Mouse (Mus musculus): ENCODE results near the gene Lrrc32. TPM values are rescaled to one million over a fixed set of nuclear protein-coding genes. Genes with fewer than 3 reads are reported as not detected.

Gene Lrrc32
- polyA plus RNA-seq, 1 experiment: 2.5 TPM

DNA sequence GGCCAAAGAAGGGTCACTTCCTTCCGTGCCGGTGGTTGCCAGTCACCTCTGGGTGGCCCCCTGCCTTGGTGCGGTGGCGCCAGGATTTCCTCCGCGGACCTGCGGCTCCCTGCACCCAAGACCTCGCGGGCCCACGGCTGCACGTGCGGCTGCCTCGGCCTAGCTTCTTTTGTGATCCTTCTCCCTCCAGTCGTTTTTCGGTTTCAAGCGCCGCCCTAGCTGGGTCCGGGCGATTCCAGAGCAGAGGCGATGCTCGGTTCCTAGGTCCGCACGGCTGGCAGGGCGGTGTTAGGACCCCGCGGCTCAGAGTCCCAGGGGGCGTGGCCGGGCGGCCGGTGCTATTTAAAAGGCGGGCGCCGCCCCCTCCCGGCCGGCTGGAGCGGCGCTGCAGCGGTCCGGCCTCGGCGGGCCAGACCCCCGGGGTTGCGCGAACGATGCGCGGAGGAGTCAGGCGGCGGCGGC, 571 bp downstream of the Lrrc32 start:
- no peak overlapping the region for H3K27ac ChIP-seq (ENCODE audit: insufficient read depth, low read length)

GRCm38 (mm10) chr7:98490328-98490727, 1.2 kb downstream of the Lrrc32 start:
- H3K4me1 ChIP-seq (ENCODE audit: control insufficient read depth, insufficient read depth, low read length): peaks cover 5% of the 10 kb centered on the region; the same call in 1 of the 2 replicates
- H3K4me3 ChIP-seq (replicated peaks; ENCODE audit: insufficient read depth, low read depth, low read length): no peak overlapping the region
- TF ChIP-seq POLR2A (IDR thresholded peaks at IDR 0.05; ENCODE audit: borderline replicate concordance, insufficient read depth, low read length) (no peak), CTCF (IDR thresholded peaks at IDR 0.05; ENCODE audit: borderline replicate concordance, insufficient read depth, low read depth, low read length) (no peak)
- DNase-seq: no peak
- no peaks in the 10 kb centered on the region; the same call in 1 of the 2 replicates for H3K27me3 ChIP-seq (ENCODE audit: control insufficient read depth, insufficient read depth, low read length)
- no peak overlapping the region for H3K27ac ChIP-seq (ENCODE audit: insufficient read depth, low read length)
- WGBS: 63% methylated on average over 4 of the region's 4 CpGs

More for the DNA sequence above, 571 bp downstream of the Lrrc32 start:
- Histone ChIP-seq H3K27me3 (ENCODE audit: control insufficient read depth, insufficient read depth, low read length) (no peaks in the 10 kb centered on the region; the same call in 1 of the 2 replicates), H3K4me3 (replicated peaks; ENCODE audit: insufficient read depth, low read depth, low read length) (peak overlapping the region; percentile 49), H3K4me1 (ENCODE audit: control insufficient read depth, insufficient read depth, low read length) (peaks cover 5% of the 10 kb centered on the region; the same call in 1 of the 2 replicates)
- TF ChIP-seq POLR2A (IDR thresholded peaks at IDR 0.05; ENCODE audit: borderline replicate concordance, insufficient read depth, low read length) (no peak), CTCF (IDR thresholded peaks at IDR 0.05; ENCODE audit: borderline replicate concordance, insufficient read depth, low read depth, low read length) (no peak)
- DNase-seq: peak; percentile 52 to 56
- WGBS: under 1% methylated on average over 50 of the region's 50 CpGs

DNA sequence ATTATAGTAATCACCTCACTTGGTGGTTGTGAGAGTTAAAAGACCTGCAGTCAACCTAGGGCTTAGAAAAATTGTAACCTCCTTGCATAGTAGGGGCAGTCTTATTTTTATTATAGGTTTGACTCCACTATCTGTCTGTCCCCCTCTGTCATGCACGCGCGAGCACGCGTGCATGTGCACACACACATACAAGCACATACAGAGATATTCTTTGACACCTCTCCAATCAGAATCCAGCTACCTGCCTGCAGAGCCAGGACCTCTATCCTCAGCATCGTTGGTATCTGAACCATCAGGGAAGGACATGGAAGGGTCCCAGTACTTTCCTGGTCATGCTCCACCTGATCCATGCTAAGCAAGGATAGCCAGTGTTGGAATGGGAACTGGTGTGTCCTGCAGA, 1.8 kb downstream of the Lrrc32 start:
- H3K4me1 ChIP-seq (ENCODE audit: control insufficient read depth, insufficient read depth, low read length): peaks cover 1% of the 10 kb centered on the region; the same call in 1 of the 2 replicates
- no peak overlapping the region for H3K27ac ChIP-seq (ENCODE audit: insufficient read depth, low read length)
- DNase-seq: no peak
- WGBS: 93% methylated on average over 6 of the region's 6 CpGs
- no peak overlapping the region for H3K4me3 ChIP-seq (replicated peaks; ENCODE audit: insufficient read depth, low read depth, low read length)
- H3K27me3 ChIP-seq (ENCODE audit: control insufficient read depth, insufficient read depth, low read length): no peaks in the 10 kb centered on the region; the same call in 1 of the 2 replicates
- TF ChIP-seq CTCF (IDR thresholded peaks at IDR 0.05; ENCODE audit: borderline replicate concordance, insufficient read depth, low read depth, low read length) (no peak), POLR2A (IDR thresholded peaks at IDR 0.05; ENCODE audit: borderline replicate concordance, insufficient read depth, low read length) (no peak)

DNA sequence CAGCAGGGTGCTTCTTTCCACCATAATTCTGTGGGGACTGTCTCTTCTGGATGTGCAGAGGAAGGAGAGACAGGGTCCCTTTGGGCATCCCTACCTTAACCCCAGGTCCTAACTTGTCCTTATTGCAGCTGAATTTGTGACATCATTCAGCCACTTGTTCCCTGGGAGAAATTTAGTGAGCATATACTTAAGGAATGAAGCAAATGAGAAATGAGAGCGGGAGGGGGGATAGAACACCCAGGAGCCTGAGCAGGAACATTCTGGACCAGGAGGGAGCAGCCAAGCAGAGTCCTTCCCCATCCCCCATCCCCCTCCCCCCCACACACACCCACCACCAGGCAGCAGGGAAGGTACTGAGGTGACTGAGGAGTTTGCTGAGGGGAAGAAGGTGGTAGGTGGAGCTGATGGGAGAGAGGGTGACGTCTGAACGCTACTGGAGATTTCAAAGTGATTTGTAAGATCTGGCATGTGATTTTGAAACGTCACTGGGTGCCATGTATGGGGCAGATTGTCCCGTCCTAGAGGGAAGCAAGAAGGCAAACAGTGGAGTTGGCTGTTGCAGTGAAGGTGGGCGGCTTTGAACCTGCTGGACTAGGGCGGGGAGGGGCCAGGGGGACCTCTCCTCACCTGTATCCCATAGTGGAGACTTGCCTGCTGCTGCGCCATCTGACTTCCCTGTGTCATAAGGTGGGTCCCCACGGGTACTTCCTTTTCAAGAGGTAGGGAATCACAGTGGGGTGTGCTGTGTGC, 2.5 kb downstream of the Lrrc32 start:
- Histone ChIP-seq H3K27me3 (ENCODE audit: control insufficient read depth, insufficient read depth, low read length) (no peaks in the 10 kb centered on the region; the same call in 1 of the 2 replicates), H3K27ac (ENCODE audit: insufficient read depth, low read length) (no peak overlapping the region), H3K4me1 (ENCODE audit: control insufficient read depth, insufficient read depth, low read length) (no peaks in the 10 kb centered on the region; the same call in 1 of the 2 replicates), H3K4me3 (replicated peaks; ENCODE audit: insufficient read depth, low read depth, low read length) (no peak overlapping the region)
- no peak for DNase-seq
- WGBS: 75% methylated on average over 9 of the region's 9 CpGs
- TF ChIP-seq CTCF (IDR thresholded peaks at IDR 0.05; ENCODE audit: borderline replicate concordance, insufficient read depth, low read depth, low read length) (no peak), POLR2A (IDR thresholded peaks at IDR 0.05; ENCODE audit: borderline replicate concordance, insufficient read depth, low read length) (no peak)

GRCm38 (mm10) chr7:98492331-98492730, 3.2 kb downstream of the Lrrc32 start:
- Histone ChIP-seq H3K4me1 (ENCODE audit: control insufficient read depth, insufficient read depth, low read length) (peaks cover under 1% of the 10 kb centered on the region; the same call in 1 of the 2 replicates), H3K4me3 (replicated peaks; ENCODE audit: insufficient read depth, low read depth, low read length) (no peak overlapping the region), H3K27me3 (ENCODE audit: control insufficient read depth, insufficient read depth, low read length) (no peaks in the 10 kb centered on the region; the same call in 1 of the 2 replicates), H3K27ac (ENCODE audit: insufficient read depth, low read length) (no peak overlapping the region)
- WGBS: 84% methylated on average over 5 of the region's 5 CpGs
- no peak for DNase-seq
- TF ChIP-seq POLR2A (IDR thresholded peaks at IDR 0.05; ENCODE audit: borderline replicate concordance, insufficient read depth, low read length): no peak
- no peak for TF ChIP-seq CTCF (IDR thresholded peaks at IDR 0.05; ENCODE audit: borderline replicate concordance, insufficient read depth, low read depth, low read length)

DNA sequence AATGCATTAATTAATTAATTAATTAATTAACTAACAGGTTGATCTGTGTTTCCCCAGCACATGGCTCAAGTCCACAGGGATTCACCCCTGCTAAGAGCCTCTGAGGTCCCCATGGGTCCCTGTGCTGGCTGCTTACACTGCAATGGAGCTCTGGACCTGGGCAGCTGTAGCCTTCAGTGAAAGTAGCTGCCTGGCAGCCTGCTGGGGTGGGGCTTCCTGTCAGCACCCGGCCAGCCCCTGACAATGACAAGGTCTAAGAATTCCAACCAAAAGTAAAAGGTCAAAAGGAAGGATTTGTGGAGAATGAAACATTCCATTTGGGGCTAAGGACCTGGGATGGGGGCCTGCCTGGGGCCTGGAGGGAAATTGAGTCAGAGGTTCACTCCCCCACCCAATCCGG, 4.2 kb downstream of the Lrrc32 start:
- Histone ChIP-seq H3K27me3 (ENCODE audit: control insufficient read depth, insufficient read depth, low read length) (no peaks in the 10 kb centered on the region; the same call in 1 of the 2 replicates), H3K4me3 (replicated peaks; ENCODE audit: insufficient read depth, low read depth, low read length) (no peak overlapping the region), H3K27ac (ENCODE audit: insufficient read depth, low read length) (no peak overlapping the region), H3K4me1 (ENCODE audit: control insufficient read depth, insufficient read depth, low read length) (peaks cover 10% of the 10 kb centered on the region)
- no peak for TF ChIP-seq CTCF (IDR thresholded peaks at IDR 0.05; ENCODE audit: borderline replicate concordance, insufficient read depth, low read depth, low read length)
- TF ChIP-seq POLR2A (IDR thresholded peaks at IDR 0.05; ENCODE audit: borderline replicate concordance, insufficient read depth, low read length): no peak
- DNase-seq: no peak
- 74% methylated on average over 2 of the region's 2 CpGs for WGBS

- H3K4me1 ChIP-seq (ENCODE audit: control insufficient read depth, insufficient read depth, low read length): peaks cover 17% of the 10 kb centered on the region
- H3K27me3 ChIP-seq (ENCODE audit: control insufficient read depth, insufficient read depth, low read length): no peaks in the 10 kb centered on the region; the same call in 1 of the 2 replicates
- 81% methylated on average over 18 of the region's 18 CpGs for WGBS
- no peak overlapping the region for H3K27ac ChIP-seq (ENCODE audit: insufficient read depth, low read length)
- TF ChIP-seq CTCF (IDR thresholded peaks at IDR 0.05; ENCODE audit: borderline replicate concordance, insufficient read depth, low read depth, low read length): no peak
- H3K4me3 ChIP-seq (replicated peaks; ENCODE audit: insufficient read depth, low read depth, low read length): no peak overlapping the region
- DNase-seq: no peak
Observed at GRCm38 (mm10) chr7:98493901-98494480, 4.9 kb downstream of the Lrrc32 start.
